9 mouse cellular contexts compared by ENCODE assay signal in the genomic region with DNA sequence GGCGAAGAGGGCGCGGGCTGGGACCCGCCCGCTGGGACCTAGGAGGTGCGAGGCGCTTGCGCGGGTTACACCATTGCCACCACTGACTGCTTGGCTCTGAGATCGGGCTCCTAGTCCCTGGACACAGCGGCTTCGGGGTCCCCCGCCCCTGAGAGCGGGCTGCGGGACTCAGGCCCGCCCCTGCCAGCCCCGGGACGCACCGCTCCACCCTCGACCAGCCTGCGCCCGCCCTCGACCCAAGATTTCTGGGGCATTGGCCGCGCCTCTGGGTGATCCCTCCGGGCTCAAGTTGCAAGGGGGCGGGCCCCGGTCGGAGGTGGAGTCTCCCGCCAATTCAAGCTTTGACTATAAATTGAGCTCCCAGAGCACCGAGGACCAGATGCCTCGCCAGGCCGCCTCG. TPM values are rescaled to one million over a fixed set of nuclear protein-coding genes. Genes with fewer than 3 reads are reported as not detected.
DNase-seq lines count a peak whose midpoint lies in the region; ATAC-seq and TF ChIP-seq lines count a peak whose summit lies in the region.
"Had no signal": no experiment of that assay in that cellular context is flagged by ENCODE, and none has a peak within 500 bp of the region (broad histone marks: within the 10 kb centered on the region; RNA-seq: fewer than 3 reads in every experiment).

A gene (plus strand): TSS at position 216 of the 400 bp plus-strand sequence.

- no peak within 1 kb of the TSS for H3K27ac ChIP-seq in kidney, postnatal 0 days

- TF ChIP-seq CTCF in kidney, postnatal 0 days (IDR thresholded peaks at IDR 0.05; ENCODE audit: low read depth) = no peak

- DNase-seq in heart, adult 18-20 months = peak; percentile 18 to 19
- no peak for DNase-seq in heart, postnatal 25 days (ENCODE audit: low spot score)
- DNase-seq in forelimb bud, embryonic 11.5 days (ENCODE audit: low read depth, low spot score) = peak; percentile 61
- DNase-seq in kidney, postnatal 0 days (ENCODE audit: low spot score) = peak; percentile 34
- peak; percentile 40 for DNase-seq in lung, postnatal 25 days (ENCODE audit: low spot score)
- DNase-seq in testis, postnatal 10 days (ENCODE audit: low spot score) = peak; percentile 54
- DNase-seq in layer of hippocampus, adult 8-10 months (ENCODE audit: low spot score in 2 of 2) = no peak

- H3K4me2 ChIP-seq in kidney, postnatal 0 days (ENCODE audit: low read length) = peak within 1 kb of the TSS; percentile 70

- H3K4me1 ChIP-seq in kidney, postnatal 0 days (replicated peaks; ENCODE audit: insufficient read depth, low read length) = peaks cover 6% of the 10 kb centered on the region

- H3K4me3 ChIP-seq in kidney, postnatal 0 days (replicated peaks; ENCODE audit: low read depth, low read length) = peak within 1 kb of the TSS; percentile 47

- H3K27me3 ChIP-seq in kidney, postnatal 0 days (ENCODE audit: insufficient read depth, low read length) = peaks cover 79% of the 10 kb centered on the region

- H3K36me3 ChIP-seq in kidney, postnatal 0 days (ENCODE audit: insufficient read depth, low read length) = no peaks in the 10 kb centered on the region

- ATAC-seq in kidney, postnatal 0 days (replicated peaks; ENCODE audit: low FRiP score, low read depth) = peak; percentile 62
- ATAC-seq in megakaryocyte progenitor cell, adult 5-6 weeks (replicated peaks; ENCODE audit: poor library complexity) = no peak

- no peak within 1 kb of the TSS for H3K9ac ChIP-seq in kidney, postnatal 0 days (ENCODE audit: low read depth, low read length)

- H3K9me3 ChIP-seq in kidney, postnatal 0 days (replicated peaks; ENCODE audit: low read length) = no peaks in the 10 kb centered on the region

- under 1% methylated on average over 30 of the region's 34 CpGs for WGBS in kidney, postnatal 0 days

- intact Hi-C loops in heart, postnatal 25 days (cut with DNase I) = no loop called here

RNA-seq across cellular contexts. Expression of the gene that starts here (rescaled TPM):
- not detected for total RNA-seq in heart, adult 18-20 months (2021)
- total RNA-seq in heart, postnatal 25 days (2021) = not detected
- polyA plus RNA-seq in kidney, postnatal 0 days (2015; fragmentation: Nextera tagmentation; extraction: Ambion mirVana) = 0.20 and 0.22 TPM in 2 replicates
- 1 to 10 TPM; 4.8 to 9.5 (median 7.5) TPM for total RNA-seq in layer of hippocampus, adult 8-10 months (2022)
- total RNA-seq in megakaryocyte progenitor cell, adult 5-6 weeks (2015) = not detected in 2 replicates
- total RNA-seq in megakaryocyte progenitor cell, adult 5-6 weeks (2017) = not detected in 2 replicates
- total RNA-seq: heart, postnatal 14 days had no signal

Comparison
In these comparisons a context has a peak if more than half of its experiments do, and no peak if none do; other contexts are left out.
1. RNA of the gene that starts here (total RNA-seq): 4.8 to 9.5 TPM in layer of hippocampus, adult 8-10 months; not detected in heart, postnatal 25 days, not detected in heart, adult 18-20 months and not detected in megakaryocyte progenitor cell, adult 5-6 weeks; every median in the first group is over 4 times any median in the second.
2. Peak in DNase-seq in heart, adult 18-20 months; RNA of the gene not detected or under 1 TPM.
3. Peak in DNase-seq, ATAC-seq, H3K4me3 ChIP-seq and H3K4me2 ChIP-seq in kidney, postnatal 0 days; RNA of the gene not detected or under 1 TPM.
4. DNase-seq: peak in forelimb bud, embryonic 11.5 days (single experiment), lung, postnatal 25 days (single experiment) and testis, postnatal 10 days (single experiment); none in heart, postnatal 25 days (single experiment) and layer of hippocampus, adult 8-10 months (0 of 2).